Mouse (Mus musculus) neural tube, embryonic 12.5 days (tissue): Measurements from ENCODE around the gene Spint2. TPM values are rescaled to one million over a fixed set of nuclear protein-coding genes. Genes with fewer than 3 reads are reported as not detected.

Source experiments
- ATAC-seq: fragments of 200-750 bp; cut with Nextera tagmentation; 2 replicates; pipeline ENCODE4 v1.8.0; 2017; ENCODE audit warnings: low read depth, mild to moderate bottlenecking, moderate TSS enrichment, moderate library complexity; ENCODE audit not compliant: low FRiP score
- H3K27ac ChIP-seq: fragments of 300-500 bp; sonication (generic); 2 replicates; pipeline ENCODE4 v1.5.1; 2016
- H3K27me3 ChIP-seq: fragments of 300-500 bp; sonication (generic); replicated peaks from 2 replicates; pipeline ENCODE4 v1.6.1; 2016; ENCODE audit warnings: mild to moderate bottlenecking
- H3K36me3 ChIP-seq: fragments of 300-500 bp; sonication (generic); 2 replicates; pipeline ENCODE4 v1.6.1; 2016; ENCODE audit warnings: mild to moderate bottlenecking
- H3K4me1 ChIP-seq: fragments of 300-500 bp; sonication (generic); 2 replicates; pipeline ENCODE4 v1.6.1; 2016
- H3K4me2 ChIP-seq: fragments of 300-500 bp; sonication (generic); replicated peaks from 2 replicates; pipeline ENCODE4 v1.6.1; 2016; ENCODE audit warnings: mild to moderate bottlenecking
- H3K4me3 ChIP-seq: fragments of 300-500 bp; sonication (generic); 2 replicates; pipeline ENCODE4 v1.5.1; 2016
- H3K9ac ChIP-seq: fragments of 300-500 bp; sonication (generic); 2 replicates; pipeline ENCODE4 v1.6.1; 2016; ENCODE audit warnings: mild to moderate bottlenecking
- H3K9me3 ChIP-seq: fragments of 300-500 bp; sonication (generic); 2 replicates; pipeline ENCODE4 v1.6.1; 2016; ENCODE audit warnings: mild to moderate bottlenecking
- WGBS: fragments of 180-500 bp; shearing (Covaris S2); methylation state at CpG from one replicate; pipeline ENCODE4 v1.1.7; 2016; 5-methylcytosine and 5-hydroxymethylcytosine counted together
- polyA plus RNA-seq: library from polyadenylated mRNA; unstranded; fragments of >200 nt; fragmentation: Nextera tagmentation; extraction: Ambion mirVana; gene quantifications from 2 replicates; pipeline ENCODE4 v1.2.1, GENCODE M21; 2016

The Spint2 gene
- polyA plus RNA-seq, 1 experiment from 2014 or later: 23.5 TPM

- Histone ChIP-seq H3K9me3 (no peaks in the 10 kb centered on the region), H3K36me3 (no peaks in the 10 kb centered on the region), H3K9ac (no peak overlapping the region), H3K4me1 (no peaks in the 10 kb centered on the region), H3K4me2 (no peak overlapping the region), H3K4me3 (no peak overlapping the region), H3K27me3 (no peaks in the 10 kb centered on the region), H3K27ac (no peak overlapping the region)
- 90% methylated on average over 7 of the region's 7 CpGs for WGBS
- no peak for ATAC-seq
Observed at GRCm38 (mm10) chr7:29265636-29266035, 16.1 kb downstream of the Spint2 start.

DNA sequence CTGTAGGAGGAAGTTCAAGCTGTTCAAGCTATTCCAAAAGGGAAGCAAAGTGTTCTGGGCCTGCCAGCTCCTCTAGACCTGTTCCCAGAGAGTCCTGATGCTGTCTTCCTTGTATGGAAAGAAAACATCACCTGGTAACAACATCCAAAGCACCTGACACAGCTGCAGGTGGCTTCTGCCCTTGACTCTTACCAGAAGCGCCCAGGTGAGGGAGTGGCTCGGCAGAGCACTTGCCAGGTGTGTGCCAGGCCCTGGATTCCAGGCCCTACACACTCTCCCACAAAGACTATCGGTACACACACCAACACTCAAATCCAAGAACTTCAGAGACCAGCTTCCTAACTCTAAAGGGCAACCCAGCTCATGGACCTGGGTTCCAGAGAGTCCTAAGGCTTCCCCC, 17.9 kb downstream of the Spint2 start:
- no peaks in the 10 kb centered on the region for H3K36me3 ChIP-seq
- H3K4me3 ChIP-seq: no peak overlapping the region
- H3K4me1 ChIP-seq: peaks cover 7% of the 10 kb centered on the region
- no peak for ATAC-seq
- 93% methylated on average over 3 of the region's 3 CpGs for WGBS
- no peaks in the 10 kb centered on the region for H3K27me3 ChIP-seq
- no peak overlapping the region for H3K9ac ChIP-seq
- H3K27ac ChIP-seq: no peak overlapping the region
- H3K4me2 ChIP-seq: no peak overlapping the region
- H3K9me3 ChIP-seq: no peaks in the 10 kb centered on the region

GRCm38 (mm10) chr7:29262151-29262550, 19.6 kb downstream of the Spint2 start:
- Histone ChIP-seq H3K4me2 (no peak overlapping the region), H3K9me3 (no peaks in the 10 kb centered on the region), H3K4me1 (peaks cover 7% of the 10 kb centered on the region), H3K27me3 (no peaks in the 10 kb centered on the region), H3K36me3 (no peaks in the 10 kb centered on the region), H3K9ac (no peak overlapping the region), H3K4me3 (no peak overlapping the region), H3K27ac (no peak overlapping the region)
- no peak for ATAC-seq
- 81% methylated on average over 6 of the region's 6 CpGs for WGBS

GRCm38 (mm10) chr7:29259781-29260730, 21.7 kb downstream of the Spint2 start:
- H3K9ac ChIP-seq: 0 out of 2 replicates have a peak overlapping the region, but pooled peaks have one; percentile 18
- no peaks in the 10 kb centered on the region for H3K9me3 ChIP-seq
- no peak overlapping the region for H3K4me2 ChIP-seq
- no peak overlapping the region for H3K27ac ChIP-seq
- no peak for ATAC-seq
- H3K4me1 ChIP-seq: peaks cover 7% of the 10 kb centered on the region
- H3K4me3 ChIP-seq: no peak overlapping the region
- no peaks in the 10 kb centered on the region for H3K27me3 ChIP-seq
- H3K36me3 ChIP-seq: no peaks in the 10 kb centered on the region
- 76% methylated on average over 10 of the region's 10 CpGs for WGBS

DNA sequence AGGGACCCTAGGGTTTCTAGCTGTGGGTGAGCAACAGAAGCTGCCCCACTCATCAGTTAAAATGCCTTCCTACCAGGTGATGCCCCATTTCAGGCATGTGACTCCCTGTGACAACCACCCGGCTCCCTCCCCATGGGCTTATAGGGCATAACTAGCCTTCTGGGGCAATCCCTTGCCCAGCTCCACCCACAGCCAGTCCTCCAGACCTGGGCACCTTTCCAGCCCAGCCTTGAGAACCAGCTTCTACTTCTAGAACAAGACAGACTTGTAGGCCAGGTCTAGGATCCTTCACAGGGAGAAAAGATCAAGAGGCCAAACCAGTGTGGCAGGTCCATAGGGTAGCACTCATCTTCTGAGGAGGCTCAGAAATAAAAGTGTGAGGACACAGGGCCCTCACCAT, 24.3 kb downstream of the Spint2 start:
- 92% methylated on average over 1 of the region's 1 CpGs for WGBS
- no peak overlapping the region for H3K4me2 ChIP-seq
- H3K9me3 ChIP-seq: no peaks in the 10 kb centered on the region
- ATAC-seq: no peak
- H3K27me3 ChIP-seq: no peaks in the 10 kb centered on the region
- no peaks in the 10 kb centered on the region for H3K36me3 ChIP-seq
- peaks cover 7% of the 10 kb centered on the region for H3K4me1 ChIP-seq
- no peak overlapping the region for H3K9ac ChIP-seq
- H3K27ac ChIP-seq: no peak overlapping the region
- no peak overlapping the region for H3K4me3 ChIP-seq

GRCm38 (mm10) chr7:29255875-29256274, 25.8 kb downstream of the Spint2 start:
- H3K27ac ChIP-seq: no peak overlapping the region
- peaks cover 7% of the 10 kb centered on the region for H3K4me1 ChIP-seq
- no peaks in the 10 kb centered on the region for H3K9me3 ChIP-seq
- no peak for ATAC-seq
- no peaks in the 10 kb centered on the region for H3K36me3 ChIP-seq
- H3K4me2 ChIP-seq: no peak overlapping the region
- no peak overlapping the region for H3K4me3 ChIP-seq
- H3K27me3 ChIP-seq: no peaks in the 10 kb centered on the region
- WGBS: 89% methylated on average over 4 of the region's 4 CpGs
- no peak overlapping the region for H3K9ac ChIP-seq

GRCm38 (mm10) chr7:29253842-29254241, 27.9 kb downstream of the Spint2 start:
- Histone ChIP-seq H3K27me3 (0 out of 2 replicates have a peak, but pooled peaks cover 2% of the 10 kb centered on the region), H3K36me3 (no peaks in the 10 kb centered on the region), H3K9me3 (no peaks in the 10 kb centered on the region), H3K4me3 (no peak overlapping the region), H3K4me2 (no peak overlapping the region), H3K27ac (no peak overlapping the region), H3K9ac (no peak overlapping the region), H3K4me1 (no peaks in the 10 kb centered on the region)
- WGBS: 73% methylated on average over 5 of the region's 5 CpGs
- ATAC-seq: no peak

GRCm38 (mm10) chr7:29251166-29251565, 30.5 kb downstream of the Spint2 start:
- ATAC-seq: no peak
- Histone ChIP-seq H3K9ac (no peak overlapping the region), H3K9me3 (no peaks in the 10 kb centered on the region), H3K4me1 (0 out of 2 replicates have a peak, but pooled peaks cover 7% of the 10 kb centered on the region), H3K4me3 (no peak overlapping the region), H3K36me3 (peaks cover 5% of the 10 kb centered on the region; the same call in 1 of the 2 replicates), H3K27me3 (peaks cover 18% of the 10 kb centered on the region), H3K4me2 (no peak overlapping the region), H3K27ac (no peak overlapping the region)
- WGBS: 83% methylated on average over 3 of the region's 3 CpGs

DNA sequence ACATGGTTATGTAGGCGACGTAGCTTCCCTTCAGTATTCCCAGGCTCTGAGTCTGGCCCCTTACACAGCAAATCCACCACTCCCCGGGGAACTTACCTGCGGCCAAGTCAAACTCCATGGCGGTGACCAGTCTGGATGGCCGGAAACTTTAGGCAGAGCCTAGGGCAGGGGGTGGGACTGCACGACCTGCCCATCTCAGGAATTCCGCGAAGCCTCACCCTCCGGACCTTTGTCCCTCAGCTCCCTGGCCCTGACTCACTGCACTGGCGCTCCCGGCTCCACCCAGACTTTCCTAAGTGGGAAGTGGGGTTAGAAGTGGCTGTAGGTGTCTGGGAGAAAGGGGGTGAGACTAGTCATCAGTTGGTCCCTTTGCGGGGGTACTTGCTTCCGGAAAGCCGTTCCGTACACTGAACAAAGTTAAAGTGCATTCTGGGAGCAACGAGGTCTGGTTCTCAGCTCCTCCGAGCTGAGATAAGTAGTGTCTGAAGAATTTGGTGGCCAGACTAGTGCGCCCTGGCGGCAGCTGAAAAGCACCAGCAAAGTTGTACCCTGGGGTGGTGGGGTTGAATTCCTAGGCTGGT, 33.4 kb downstream of the Spint2 start, which contains the start of gene 2200002D01Rik:
TSS of gene 2200002D01Rik (minus strand) at position 206 of the 581 bp plus-strand sequence.
- H3K9ac ChIP-seq: 0 out of 2 replicates have a peak within 1 kb of the TSS, but pooled peaks have one; percentile 41
- H3K4me1 ChIP-seq: 0 out of 2 replicates have a peak, but pooled peaks cover 7% of the 10 kb centered on the region
- peak within 1 kb of the TSS; percentile 15; the same call in 1 of the 2 replicates for H3K4me3 ChIP-seq
- peaks cover 21% of the 10 kb centered on the region for H3K36me3 ChIP-seq
- ATAC-seq: no peak
- no peaks in the 10 kb centered on the region for H3K9me3 ChIP-seq
- no peak within 1 kb of the TSS for H3K27ac ChIP-seq
- H3K4me2 ChIP-seq: peak within 1 kb of the TSS; percentile 51
- H3K27me3 ChIP-seq: peaks cover 18% of the 10 kb centered on the region
- WGBS: 9% methylated on average over 20 of the region's 20 CpGs

DNA sequence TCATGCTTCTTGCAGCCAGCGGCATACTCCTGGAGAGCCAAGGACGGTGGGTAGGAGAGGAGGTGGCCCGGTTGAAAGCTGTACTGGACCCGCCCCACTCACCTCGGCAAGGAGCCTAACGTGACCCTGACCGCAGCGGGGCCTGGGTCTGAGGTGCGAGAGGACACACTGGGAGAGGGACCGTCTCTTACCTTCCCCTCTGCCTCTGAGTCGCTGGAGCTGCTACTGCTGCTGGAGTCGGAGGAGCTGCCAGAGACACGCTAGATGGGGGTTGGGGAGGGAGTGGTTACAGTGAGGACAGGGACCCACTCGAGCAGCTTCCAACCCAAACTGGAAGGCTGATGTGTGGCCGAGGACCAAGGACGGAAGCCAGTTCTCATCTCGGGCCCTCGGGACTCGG, 34.0 kb downstream of the Spint2 start:
- Histone ChIP-seq H3K4me3 (peak overlapping the region; percentile 15; the same call in 1 of the 2 replicates), H3K4me1 (0 out of 2 replicates have a peak, but pooled peaks cover 7% of the 10 kb centered on the region), H3K27me3 (peaks cover 18% of the 10 kb centered on the region), H3K4me2 (peak overlapping the region; percentile 51), H3K36me3 (peaks cover 21% of the 10 kb centered on the region), H3K9ac (0 out of 2 replicates have a peak overlapping the region, but pooled peaks have one; percentile 41), H3K9me3 (no peaks in the 10 kb centered on the region), H3K27ac (no peak overlapping the region)
- ATAC-seq: 0 out of 2 replicates have a peak, but pooled peaks have one; percentile 17
- 9% methylated on average over 19 of the region's 19 CpGs for WGBS

DNA sequence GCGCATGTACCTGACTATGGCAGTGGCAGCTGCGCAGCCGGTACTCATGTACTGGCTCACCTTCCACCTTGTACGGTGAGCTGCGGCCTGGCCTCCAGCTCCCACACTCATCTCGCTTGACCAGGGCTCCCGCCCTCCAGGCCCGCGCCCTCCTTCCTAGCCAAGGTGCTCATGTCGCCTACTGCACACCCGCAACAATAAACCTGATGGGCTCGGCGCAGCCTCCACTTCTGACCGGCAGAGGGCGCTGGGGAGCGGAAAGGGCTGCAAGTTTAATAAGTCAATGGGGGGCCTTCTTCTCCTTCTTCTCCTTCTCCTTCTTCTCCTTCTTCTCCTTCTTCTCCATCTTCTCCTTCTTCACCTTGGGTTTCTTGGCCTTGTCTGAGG, 34.4 kb downstream of the Spint2 start:
- Histone ChIP-seq H3K4me3 (peak overlapping the region; percentile 15; the same call in 1 of the 2 replicates), H3K4me2 (peak overlapping the region; percentile 51), H3K27ac (no peak overlapping the region), H3K4me1 (0 out of 2 replicates have a peak, but pooled peaks cover 7% of the 10 kb centered on the region), H3K9ac (no peak overlapping the region), H3K9me3 (no peaks in the 10 kb centered on the region), H3K27me3 (peaks cover 18% of the 10 kb centered on the region), H3K36me3 (peaks cover 21% of the 10 kb centered on the region)
- 26% methylated on average over 16 of the region's 16 CpGs for WGBS
- peak; percentile 43; the same call in 1 of the 2 replicates for ATAC-seq
